Mouse (Mus musculus) spleen, adult 2 months (tissue): Measurements from ENCODE around the gene Tstd1.

ENCODE experiments used
- CTCF ChIP-seq: fragments of 200-500 bp; IDR thresholded peaks from 2 replicates; pipeline ENCODE4 v1.5.1; 2011; ENCODE audit warnings: mild to moderate bottlenecking, inconsistent platforms; ENCODE audit not compliant: insufficient read depth, insufficient read length, insufficient replicate concordance; ENCODE audit errors: extremely low read depth
- POLR2A ChIP-seq: fragments of 200-500 bp; IDR thresholded peaks from 2 replicates; pipeline ENCODE4 v1.6.1; 2011; ENCODE audit warnings: low read depth, low read length, inconsistent platforms

DNA sequence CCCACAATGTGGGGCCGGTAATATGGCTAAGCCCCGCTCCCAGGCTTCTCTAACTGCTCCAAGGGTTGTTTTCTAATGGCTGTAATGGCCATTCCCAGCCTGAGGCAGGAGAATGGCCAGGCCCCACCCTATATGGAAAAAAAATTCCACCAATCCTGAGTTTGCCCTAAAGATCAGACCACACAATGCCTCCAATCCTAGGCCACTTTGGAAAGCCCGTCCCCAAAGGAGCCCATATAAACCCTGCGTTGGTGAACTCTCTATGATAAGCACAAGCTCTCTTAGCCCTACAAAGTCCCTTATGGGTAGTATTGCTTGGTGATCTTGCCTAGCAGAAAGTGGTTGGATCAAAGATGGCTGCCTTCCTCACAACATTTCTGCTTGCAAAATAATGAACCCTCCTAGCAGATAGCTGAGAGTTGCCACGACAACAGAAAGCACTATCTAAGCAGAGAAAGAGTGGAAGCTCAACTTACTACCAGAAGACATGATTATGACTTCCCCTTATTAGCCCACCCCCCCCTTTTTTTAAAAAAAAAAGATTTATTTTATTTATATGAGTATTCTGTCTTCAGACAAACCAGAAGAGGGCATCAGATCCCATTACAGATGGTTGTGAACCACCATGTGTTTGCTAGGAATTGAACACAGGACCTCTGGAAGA is 47.2 kb downstream of the Tstd1 start:
- TF ChIP-seq POLR2A (no peak), CTCF (no peak)
